22 mouse cellular contexts compared by ENCODE assay signal in the genomic region with DNA sequence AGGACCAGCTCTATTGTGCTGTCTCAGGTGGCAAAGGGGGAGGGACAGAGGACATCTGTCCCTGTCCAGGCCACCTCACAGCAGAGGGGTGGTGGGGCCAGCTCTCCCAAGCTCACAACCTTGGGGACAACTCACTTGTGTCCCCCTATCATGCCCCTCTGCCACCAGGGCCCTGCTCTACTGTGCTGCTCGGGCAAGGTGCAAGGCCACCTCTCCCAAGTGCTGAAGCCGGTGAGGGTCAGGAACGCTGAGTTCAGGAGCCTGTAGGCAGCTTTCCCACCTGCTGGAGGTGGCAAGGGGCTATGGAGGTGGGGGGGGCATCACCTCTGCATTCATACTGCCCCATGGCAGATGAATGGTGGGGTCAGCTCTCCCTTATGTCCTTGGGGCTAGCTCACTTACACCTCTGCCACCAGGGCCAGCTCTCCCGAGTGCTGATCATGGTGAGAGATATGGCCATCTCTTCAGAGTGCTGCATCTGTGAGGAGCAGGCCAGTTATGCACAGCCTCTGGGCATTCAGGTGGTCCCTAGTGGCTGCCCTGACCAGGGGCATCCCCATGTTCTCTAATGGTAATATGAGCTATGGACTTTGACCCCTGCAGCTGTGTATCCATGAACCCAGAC. TPM values are rescaled to one million over a fixed set of nuclear protein-coding genes. Genes with fewer than 3 reads are reported as not detected.
A peak's percentile ranks its signal among the peaks of the same experiment; 100 is the strongest.
DNase-seq lines count a peak whose midpoint lies in the region; ATAC-seq lines count a peak whose summit lies in the region.
"Had no signal": no experiment of that assay in that cellular context is flagged by ENCODE, and none has a peak within 500 bp of the region (broad histone marks: within the 10 kb centered on the region; RNA-seq: fewer than 3 reads in every experiment).

No protein-coding gene starts in this region.

- no peak for ATAC-seq in heart, embryonic 12.5 days (ENCODE audit: insufficient number of reproducible peaks, low FRiP score)
- peak; percentile 47; the same call in 1 of the 2 replicates for ATAC-seq in limb, embryonic 12.5 days (ENCODE audit: insufficient number of reproducible peaks, insufficient read depth, low FRiP score, low TSS enrichment, low read depth)
- ATAC-seq in stomach, embryonic 16.5 days (ENCODE audit: insufficient read depth, low FRiP score): peak; percentile 40
- ATAC-seq: activated CD4-positive, CD25-positive, alpha-beta regulatory T cell, adult 4 months; forebrain, postnatal 0 days; Patski had no signal

- no peaks in the 10 kb centered on the region for H3K27me3 ChIP-seq in heart, embryonic 12.5 days (replicated peaks)
- H3K27me3 ChIP-seq in limb, embryonic 12.5 days: no peaks in the 10 kb centered on the region
- no peaks in the 10 kb centered on the region for H3K27me3 ChIP-seq in limb, embryonic 10.5 days (ENCODE audit: low read depth, poor library complexity, severe bottlenecking)
- H3K27me3 ChIP-seq in stomach, embryonic 16.5 days (ENCODE audit: control insufficient read depth, insufficient read depth, low read length): no peaks in the 10 kb centered on the region
- H3K27me3 ChIP-seq: forebrain, embryonic 12.5 days; hindbrain, embryonic 15.5 days had no signal

- peak; percentile 76 for DNase-seq in heart, adult 11 months
- DNase-seq in limb, embryonic 10.5 days (ENCODE audit: low spot score): no peak
- peak; percentile 40 for DNase-seq in testis, postnatal 10 days (ENCODE audit: low spot score)
- no peak for DNase-seq in testis, postnatal 14 days (ENCODE audit: low spot score)
- no peak for DNase-seq in frontal cortex, adult 2 months (ENCODE audit: extremely low spot score in 1 of 2, low spot score in 1 of 2)
- DNase-seq: adrenal gland, postnatal 14 days; cerebellum, adult 11-12 months; cerebellum, adult 9-10 months; cerebellum, postnatal 25 days; forebrain, postnatal 0 days; gastrocnemius, adult 2 months; gastrocnemius, postnatal 36 days; heart, adult 18-20 months; heart, postnatal 36 days had no signal

- H3K4me2 ChIP-seq in heart, embryonic 12.5 days: no peak overlapping the region
- no peak overlapping the region for H3K4me2 ChIP-seq in limb, embryonic 12.5 days
- no peak overlapping the region for H3K4me2 ChIP-seq in stomach, embryonic 16.5 days (ENCODE audit: low read depth, low read length)
- H3K4me2 ChIP-seq: forebrain, embryonic 12.5 days; heart, embryonic 11.5 days; hindbrain, embryonic 15.5 days had no signal

- H3K4me1 ChIP-seq in heart, embryonic 12.5 days (replicated peaks): no peaks in the 10 kb centered on the region
- no peaks in the 10 kb centered on the region for H3K4me1 ChIP-seq in limb, embryonic 12.5 days (replicated peaks)
- no peaks in the 10 kb centered on the region for H3K4me1 ChIP-seq in limb, embryonic 10.5 days
- H3K4me1 ChIP-seq in stomach, embryonic 16.5 days (ENCODE audit: control insufficient read depth, insufficient read depth, low read length): no peaks in the 10 kb centered on the region
- H3K4me1 ChIP-seq: forebrain, embryonic 12.5 days; hindbrain, embryonic 15.5 days had no signal

- no peak overlapping the region for H3K9ac ChIP-seq in heart, embryonic 12.5 days
- no peak overlapping the region for H3K9ac ChIP-seq in limb, embryonic 12.5 days (replicated peaks)
- no peak overlapping the region for H3K9ac ChIP-seq in stomach, embryonic 16.5 days (ENCODE audit: low read length)
- H3K9ac ChIP-seq: forebrain, embryonic 12.5 days; forebrain, postnatal 0 days; hindbrain, embryonic 15.5 days had no signal

- no peaks in the 10 kb centered on the region for H3K9me3 ChIP-seq in heart, embryonic 12.5 days (replicated peaks)
- H3K9me3 ChIP-seq in limb, embryonic 12.5 days: no peaks in the 10 kb centered on the region
- H3K9me3 ChIP-seq in limb, embryonic 10.5 days (replicated peaks): no peaks in the 10 kb centered on the region
- H3K9me3 ChIP-seq in stomach, embryonic 16.5 days (replicated peaks; ENCODE audit: control insufficient read depth, low read length): no peaks in the 10 kb centered on the region
- H3K9me3 ChIP-seq: forebrain, embryonic 12.5 days had no signal

- 73% methylated on average over 4 of the region's 4 CpGs for WGBS in heart, embryonic 12.5 days
- WGBS in limb, embryonic 12.5 days: 79% methylated on average over 4 of the region's 4 CpGs
- 90% methylated on average over 4 of the region's 4 CpGs for WGBS in limb, embryonic 10.5 days
- 72% methylated on average over 4 of the region's 4 CpGs for WGBS in stomach, embryonic 16.5 days

- H3K36me3 ChIP-seq in heart, embryonic 12.5 days: no peaks in the 10 kb centered on the region
- no peaks in the 10 kb centered on the region for H3K36me3 ChIP-seq in limb, embryonic 12.5 days
- H3K36me3 ChIP-seq in limb, embryonic 10.5 days: no peaks in the 10 kb centered on the region
- H3K36me3 ChIP-seq in stomach, embryonic 16.5 days (ENCODE audit: control insufficient read depth, insufficient read depth, low read length): no peaks in the 10 kb centered on the region
- H3K36me3 ChIP-seq: forebrain, embryonic 12.5 days; hindbrain, embryonic 15.5 days had no signal

- no peak overlapping the region for H3K4me3 ChIP-seq in heart, embryonic 12.5 days
- no peak overlapping the region for H3K4me3 ChIP-seq in limb, embryonic 12.5 days (replicated peaks)
- H3K4me3 ChIP-seq in limb, embryonic 10.5 days: no peak overlapping the region
- no peak overlapping the region for H3K4me3 ChIP-seq in stomach, embryonic 16.5 days (replicated peaks; ENCODE audit: low read length)
- H3K4me3 ChIP-seq: forebrain, embryonic 12.5 days; gastrocnemius, adult 2 months; hindbrain, embryonic 15.5 days had no signal

- H3K27ac ChIP-seq in heart, embryonic 12.5 days (ENCODE audit: poor library complexity, severe bottlenecking): no peak overlapping the region
- no peak overlapping the region for H3K27ac ChIP-seq in limb, embryonic 12.5 days
- H3K27ac ChIP-seq in limb, embryonic 10.5 days: no peak overlapping the region
- no peak overlapping the region for H3K27ac ChIP-seq in stomach, embryonic 16.5 days (ENCODE audit: low read length)
- H3K27ac ChIP-seq: forebrain, embryonic 12.5 days; gastrocnemius, adult 2 months; hindbrain, embryonic 15.5 days had no signal

RNA-seq across cellular contexts. Expression of gene Eef2kmt, which starts 15.7 kb away (rescaled TPM):
- polyA plus RNA-seq in heart, embryonic 12.5 days (2016; fragmentation: Nextera tagmentation; extraction: Ambion mirVana): 17.2 and 19.5 TPM in 2 replicates
- polyA plus RNA-seq in limb, embryonic 12.5 days (2016; fragmentation: Nextera tagmentation; extraction: Ambion mirVana): 14.3 and 16.8 TPM in 2 replicates
- 18.2 and 19.4 TPM in 2 replicates for polyA plus RNA-seq in limb, embryonic 10.5 days (2016; fragmentation: Nextera tagmentation; extraction: Ambion mirVana)
- polyA plus RNA-seq in stomach, embryonic 16.5 days (2015; fragmentation: Nextera tagmentation; extraction: Ambion mirVana): 32.4 and 35.1 TPM in 2 replicates
- 8.7 and 11.5 TPM in 2 replicates for polyA plus RNA-seq in frontal cortex, adult 2 months (2012; rRNA removed)

RNA-seq across cellular contexts. Expression of gene Alg1, which starts 38.1 kb away (rescaled TPM):
- 23.9 and 24.6 TPM in 2 replicates for polyA plus RNA-seq in heart, embryonic 12.5 days (2016; fragmentation: Nextera tagmentation; extraction: Ambion mirVana)
- polyA plus RNA-seq in limb, embryonic 12.5 days (2016; fragmentation: Nextera tagmentation; extraction: Ambion mirVana): 27.8 and 28.2 TPM in 2 replicates
- polyA plus RNA-seq in limb, embryonic 10.5 days (2016; fragmentation: Nextera tagmentation; extraction: Ambion mirVana): 25.9 and 29.9 TPM in 2 replicates
- polyA plus RNA-seq in stomach, embryonic 16.5 days (2015; fragmentation: Nextera tagmentation; extraction: Ambion mirVana): 32.5 and 35.1 TPM in 2 replicates
- polyA plus RNA-seq in frontal cortex, adult 2 months (2012; rRNA removed): 52.9 and 56.7 TPM in 2 replicates

RNA-seq across cellular contexts. Expression of gene AU021092, which starts 49.4 kb away (rescaled TPM):
- 2.5 and 3.2 TPM in 2 replicates for polyA plus RNA-seq in heart, embryonic 12.5 days (2016; fragmentation: Nextera tagmentation; extraction: Ambion mirVana)
- polyA plus RNA-seq in limb, embryonic 12.5 days (2016; fragmentation: Nextera tagmentation; extraction: Ambion mirVana): 1.2 and 1.4 TPM in 2 replicates
- polyA plus RNA-seq in limb, embryonic 10.5 days (2016; fragmentation: Nextera tagmentation; extraction: Ambion mirVana): 0.60 and 1.4 TPM in 2 replicates
- 5.3 and 6.9 TPM in 2 replicates for polyA plus RNA-seq in stomach, embryonic 16.5 days (2015; fragmentation: Nextera tagmentation; extraction: Ambion mirVana)
- polyA plus RNA-seq in frontal cortex, adult 2 months (2012; rRNA removed): 7.9 and 8.0 TPM in 2 replicates
- polyA plus RNA-seq: activated CD4-positive, CD25-positive, alpha-beta regulatory T cell, adult 4 months had no signal

Comparison
In these comparisons a context has a peak if more than half of its experiments do, and no peak if none do; other contexts are left out.
1. DNase-seq: peak in heart, adult 11 months (single experiment) and testis, postnatal 10 days (single experiment); none in limb, embryonic 10.5 days (single experiment), testis, postnatal 14 days (single experiment) and frontal cortex, adult 2 months (0 of 2).